Mouse (Mus musculus): ENCODE results near the gene Rab3b. TPM values are rescaled to one million over a fixed set of nuclear protein-coding genes. Genes with fewer than 3 reads are reported as not detected.

Rab3b gene
- polyA plus RNA-seq, 1 experiment from 2014 or later, result 17.8 TPM

- 81% methylated on average over 5 of the region's 5 CpGs for WGBS
- no peak overlapping the region for H3K4me3 ChIP-seq (ENCODE audit: low read depth, low read length)
- DNase-seq (ENCODE audit: low spot score), result no peak
- H3K9ac ChIP-seq (ENCODE audit: low read depth, low read length), result no peak overlapping the region
- H3K27ac ChIP-seq (replicated peaks; ENCODE audit: low read depth, low read length), result no peak overlapping the region
- H3K4me1 ChIP-seq (ENCODE audit: control insufficient read depth, insufficient read depth, low read length), result no peaks in the 10 kb centered on the region
- H3K9me3 ChIP-seq (ENCODE audit: control insufficient read depth, low read length), result no peaks in the 10 kb centered on the region
- H3K4me2 ChIP-seq (ENCODE audit: low read depth, low read length), result no peak overlapping the region
- ATAC-seq (ENCODE audit: low read depth), result no peak
- no peaks in the 10 kb centered on the region for H3K27me3 ChIP-seq (replicated peaks; ENCODE audit: control insufficient read depth, insufficient read depth, low read length)
- H3K36me3 ChIP-seq (ENCODE audit: control insufficient read depth, insufficient read depth, low read length), result no peaks in the 10 kb centered on the region
Measured at GRCm38 (mm10) chr4:108873746-108874145, 5.1 kb upstream of the Rab3b start.

- H3K4me3 ChIP-seq (ENCODE audit: low read depth, low read length), result no peak overlapping the region
- ATAC-seq (ENCODE audit: low read depth) (no peak), DNase-seq (ENCODE audit: low spot score) (no peak)
- no peak overlapping the region for H3K27ac ChIP-seq (replicated peaks; ENCODE audit: low read depth, low read length)
- H3K4me2 ChIP-seq (ENCODE audit: low read depth, low read length), result no peak overlapping the region
- 69% methylated on average over 6 of the region's 6 CpGs for WGBS
- no peaks in the 10 kb centered on the region for H3K36me3 ChIP-seq (ENCODE audit: control insufficient read depth, insufficient read depth, low read length)
- H3K27me3 ChIP-seq (replicated peaks; ENCODE audit: control insufficient read depth, insufficient read depth, low read length), result 0 out of 2 replicates have a peak, but pooled peaks cover 4% of the 10 kb centered on the region
- peaks cover 5% of the 10 kb centered on the region; the same call in 1 of the 2 replicates for H3K4me1 ChIP-seq (ENCODE audit: control insufficient read depth, insufficient read depth, low read length)
- H3K9ac ChIP-seq (ENCODE audit: low read depth, low read length), result no peak overlapping the region
- no peaks in the 10 kb centered on the region for H3K9me3 ChIP-seq (ENCODE audit: control insufficient read depth, low read length)
Measured at GRCm38 (mm10) chr4:108877901-108878300, 962 bp upstream of the Rab3b start.

- H3K4me3 ChIP-seq (ENCODE audit: low read depth, low read length), result no peak overlapping the region
- 29% methylated on average over 12 of the region's 13 CpGs for WGBS
- no peak overlapping the region for H3K4me2 ChIP-seq (ENCODE audit: low read depth, low read length)
Measured at GRCm38 (mm10) chr4:108883815-108884214, 5.0 kb downstream of the Rab3b start.

GRCm38 (mm10) chr4:108887456-108887855, 8.6 kb downstream of the Rab3b start:
- no peaks in the 10 kb centered on the region for H3K4me1 ChIP-seq (ENCODE audit: control insufficient read depth, insufficient read depth, low read length)
- no peak overlapping the region for H3K9ac ChIP-seq (ENCODE audit: low read depth, low read length)
- H3K27ac ChIP-seq (replicated peaks; ENCODE audit: low read depth, low read length), result no peak overlapping the region
- H3K36me3 ChIP-seq (ENCODE audit: control insufficient read depth, insufficient read depth, low read length), result no peaks in the 10 kb centered on the region
- no peak overlapping the region for H3K4me2 ChIP-seq (ENCODE audit: low read depth, low read length)
- DNase-seq (ENCODE audit: low spot score) (no peak), ATAC-seq (ENCODE audit: low read depth) (no peak)
- no peaks in the 10 kb centered on the region for H3K27me3 ChIP-seq (replicated peaks; ENCODE audit: control insufficient read depth, insufficient read depth, low read length)
- 82% methylated on average over 4 of the region's 4 CpGs for WGBS
- peaks cover 6% of the 10 kb centered on the region; the same call in 1 of the 2 replicates for H3K9me3 ChIP-seq (ENCODE audit: control insufficient read depth, low read length)
- no peak overlapping the region for H3K4me3 ChIP-seq (ENCODE audit: low read depth, low read length)

More at GRCm38 (mm10) chr4:108883815-108884214, 5.0 kb downstream of the Rab3b start:
- Histone ChIP-seq H3K27me3 (replicated peaks; ENCODE audit: control insufficient read depth, insufficient read depth, low read length) (0 out of 2 replicates have a peak, but pooled peaks cover 4% of the 10 kb centered on the region), H3K9ac (ENCODE audit: low read depth, low read length) (no peak overlapping the region), H3K27ac (replicated peaks; ENCODE audit: low read depth, low read length) (no peak overlapping the region), H3K4me1 (ENCODE audit: control insufficient read depth, insufficient read depth, low read length) (peaks cover 5% of the 10 kb centered on the region; the same call in 1 of the 2 replicates), H3K36me3 (ENCODE audit: control insufficient read depth, insufficient read depth, low read length) (no peaks in the 10 kb centered on the region), H3K9me3 (ENCODE audit: control insufficient read depth, low read length) (peaks cover 6% of the 10 kb centered on the region; the same call in 1 of the 2 replicates)
- peak; percentile 49 for DNase-seq (ENCODE audit: low spot score)
- ATAC-seq (ENCODE audit: low read depth), result no peak

- Histone ChIP-seq H3K4me3 (ENCODE audit: low read depth, low read length) (no peak overlapping the region), H3K36me3 (ENCODE audit: control insufficient read depth, insufficient read depth, low read length) (no peaks in the 10 kb centered on the region), H3K4me2 (ENCODE audit: low read depth, low read length) (no peak overlapping the region), H3K9me3 (ENCODE audit: control insufficient read depth, low read length) (peaks cover 6% of the 10 kb centered on the region; the same call in 1 of the 2 replicates), H3K9ac (ENCODE audit: low read depth, low read length) (no peak overlapping the region), H3K4me1 (ENCODE audit: control insufficient read depth, insufficient read depth, low read length) (no peaks in the 10 kb centered on the region), H3K27ac (replicated peaks; ENCODE audit: low read depth, low read length) (no peak overlapping the region), H3K27me3 (replicated peaks; ENCODE audit: control insufficient read depth, insufficient read depth, low read length) (no peaks in the 10 kb centered on the region)
- ATAC-seq (ENCODE audit: low read depth) (no peak), DNase-seq (ENCODE audit: low spot score) (no peak)
- 85% methylated on average over 6 of the region's 6 CpGs for WGBS
Measured at GRCm38 (mm10) chr4:108890876-108891275, 12.0 kb downstream of the Rab3b start.

- Histone ChIP-seq H3K4me2 (ENCODE audit: low read depth, low read length) (no peak overlapping the region), H3K27me3 (replicated peaks; ENCODE audit: control insufficient read depth, insufficient read depth, low read length) (no peaks in the 10 kb centered on the region), H3K9ac (ENCODE audit: low read depth, low read length) (no peak overlapping the region), H3K36me3 (ENCODE audit: control insufficient read depth, insufficient read depth, low read length) (no peaks in the 10 kb centered on the region), H3K27ac (replicated peaks; ENCODE audit: low read depth, low read length) (no peak overlapping the region), H3K4me3 (ENCODE audit: low read depth, low read length) (no peak overlapping the region), H3K4me1 (ENCODE audit: control insufficient read depth, insufficient read depth, low read length) (no peaks in the 10 kb centered on the region), H3K9me3 (ENCODE audit: control insufficient read depth, low read length) (0 out of 2 replicates have a peak, but pooled peaks cover 3% of the 10 kb centered on the region)
- 81% methylated on average over 7 of the region's 7 CpGs for WGBS
- ATAC-seq (ENCODE audit: low read depth) (no peak), DNase-seq (ENCODE audit: low spot score) (no peak)
Measured at GRCm38 (mm10) chr4:108900421-108900820, 21.6 kb downstream of the Rab3b start.

GRCm38 (mm10) chr4:108902886-108903285, 24.0 kb downstream of the Rab3b start:
- no peaks in the 10 kb centered on the region for H3K27me3 ChIP-seq (replicated peaks; ENCODE audit: control insufficient read depth, insufficient read depth, low read length)
- WGBS, result 95% methylated on average over 9 of the region's 9 CpGs
- H3K27ac ChIP-seq (replicated peaks; ENCODE audit: low read depth, low read length), result no peak overlapping the region
- no peak overlapping the region for H3K9ac ChIP-seq (ENCODE audit: low read depth, low read length)
- no peaks in the 10 kb centered on the region; the same call in 1 of the 2 replicates for H3K4me1 ChIP-seq (ENCODE audit: control insufficient read depth, insufficient read depth, low read length)
- ATAC-seq (ENCODE audit: low read depth), result no peak
- no peaks in the 10 kb centered on the region for H3K36me3 ChIP-seq (ENCODE audit: control insufficient read depth, insufficient read depth, low read length)
- no peak overlapping the region for H3K4me3 ChIP-seq (ENCODE audit: low read depth, low read length)
- H3K4me2 ChIP-seq (ENCODE audit: low read depth, low read length), result no peak overlapping the region
- DNase-seq (ENCODE audit: low spot score), result no peak
- 0 out of 2 replicates have a peak, but pooled peaks cover 3% of the 10 kb centered on the region for H3K9me3 ChIP-seq (ENCODE audit: control insufficient read depth, low read length)

GRCm38 (mm10) chr4:108903346-108903745, 24.5 kb downstream of the Rab3b start:
- Histone ChIP-seq H3K4me2 (ENCODE audit: low read depth, low read length) (no peak overlapping the region), H3K4me1 (ENCODE audit: control insufficient read depth, insufficient read depth, low read length) (no peaks in the 10 kb centered on the region; the same call in 1 of the 2 replicates), H3K9me3 (ENCODE audit: control insufficient read depth, low read length) (0 out of 2 replicates have a peak, but pooled peaks cover 3% of the 10 kb centered on the region), H3K4me3 (ENCODE audit: low read depth, low read length) (no peak overlapping the region), H3K27ac (replicated peaks; ENCODE audit: low read depth, low read length) (no peak overlapping the region), H3K9ac (ENCODE audit: low read depth, low read length) (no peak overlapping the region), H3K27me3 (replicated peaks; ENCODE audit: control insufficient read depth, insufficient read depth, low read length) (no peaks in the 10 kb centered on the region), H3K36me3 (ENCODE audit: control insufficient read depth, insufficient read depth, low read length) (no peaks in the 10 kb centered on the region)
- ATAC-seq (ENCODE audit: low read depth) (no peak), DNase-seq (ENCODE audit: low spot score) (no peak)
- 90% methylated on average over 9 of the region's 9 CpGs for WGBS

- DNase-seq (ENCODE audit: low spot score), result no peak
- H3K4me1 ChIP-seq (ENCODE audit: control insufficient read depth, insufficient read depth, low read length), result no peaks in the 10 kb centered on the region; the same call in 1 of the 2 replicates
- no peak overlapping the region for H3K9ac ChIP-seq (ENCODE audit: low read depth, low read length)
- no peaks in the 10 kb centered on the region for H3K27me3 ChIP-seq (replicated peaks; ENCODE audit: control insufficient read depth, insufficient read depth, low read length)
- no peak for ATAC-seq (ENCODE audit: low read depth)
- H3K36me3 ChIP-seq (ENCODE audit: control insufficient read depth, insufficient read depth, low read length), result no peaks in the 10 kb centered on the region
- H3K27ac ChIP-seq (replicated peaks; ENCODE audit: low read depth, low read length), result no peak overlapping the region
- H3K4me3 ChIP-seq (ENCODE audit: low read depth, low read length), result no peak overlapping the region
- 0 out of 2 replicates have a peak, but pooled peaks cover 3% of the 10 kb centered on the region for H3K9me3 ChIP-seq (ENCODE audit: control insufficient read depth, low read length)
- WGBS, result 48% methylated on average over 6 of the region's 6 CpGs
- no peak overlapping the region for H3K4me2 ChIP-seq (ENCODE audit: low read depth, low read length)
Measured at GRCm38 (mm10) chr4:108904076-108904475, 25.2 kb downstream of the Rab3b start.

Data from embryonic facial prominence, embryonic 14.5 days (tissue).